Mouse (Mus musculus): Measurements from ENCODE around the gene Ankrd53. TPM values are rescaled to one million over a fixed set of nuclear protein-coding genes. Genes with fewer than 3 reads are reported as not detected.

Ankrd53 gene
- polyA plus RNA-seq (2014; fragmentation: Nextera tagmentation; extraction: Ambion mirVana), result not detected in 2 replicates

DNA sequence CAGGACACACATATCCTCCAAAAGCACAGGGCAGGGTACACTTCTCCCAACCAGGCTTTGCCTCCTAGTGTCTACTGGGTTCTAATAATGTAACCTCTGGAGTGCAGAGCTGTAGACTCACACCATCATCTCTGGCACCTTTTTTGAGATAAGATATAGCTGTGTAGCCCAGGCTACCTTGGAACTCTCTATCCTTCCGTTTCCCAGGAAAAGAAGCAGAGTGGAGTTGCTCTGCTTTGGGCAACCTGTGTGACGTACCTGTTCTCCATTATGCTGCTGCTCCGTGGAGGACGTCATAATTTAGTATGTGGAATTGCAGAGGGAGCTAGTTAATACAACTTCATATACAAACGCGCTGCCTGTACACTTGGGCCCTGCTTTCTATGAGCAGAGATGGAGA lies at the start of gene Ankrd53:
Gene Ankrd53, plus strand, starts transcription at position 301 of the 400 bp plus-strand sequence.
- Histone ChIP-seq H3K36me3 (replicated peaks; ENCODE audit: control insufficient read depth, insufficient read depth) (no peaks in the 10 kb centered on the region), H3K27me3 (ENCODE audit: control insufficient read depth, insufficient read depth, low read length) (peaks cover 66% of the 10 kb centered on the region), H3K4me2 (replicated peaks) (peak within 1 kb of the TSS; percentile 39), H3K4me3 (replicated peaks; ENCODE audit: low read length) (peak within 1 kb of the TSS; percentile 16), H3K27ac (no peak within 1 kb of the TSS), H3K9ac (no peak within 1 kb of the TSS), H3K4me1 (replicated peaks; ENCODE audit: control insufficient read depth, insufficient read depth, low read length) (no peaks in the 10 kb centered on the region; the same call in 1 of the 2 replicates), H3K9me3 (ENCODE audit: control insufficient read depth, low read length) (no peaks in the 10 kb centered on the region)
- 27% methylated on average over 6 of the region's 6 CpGs for WGBS
- ATAC-seq (ENCODE audit: low FRiP score), result no peak
- DNase-seq (ENCODE audit: low spot score), result no peak

DNA sequence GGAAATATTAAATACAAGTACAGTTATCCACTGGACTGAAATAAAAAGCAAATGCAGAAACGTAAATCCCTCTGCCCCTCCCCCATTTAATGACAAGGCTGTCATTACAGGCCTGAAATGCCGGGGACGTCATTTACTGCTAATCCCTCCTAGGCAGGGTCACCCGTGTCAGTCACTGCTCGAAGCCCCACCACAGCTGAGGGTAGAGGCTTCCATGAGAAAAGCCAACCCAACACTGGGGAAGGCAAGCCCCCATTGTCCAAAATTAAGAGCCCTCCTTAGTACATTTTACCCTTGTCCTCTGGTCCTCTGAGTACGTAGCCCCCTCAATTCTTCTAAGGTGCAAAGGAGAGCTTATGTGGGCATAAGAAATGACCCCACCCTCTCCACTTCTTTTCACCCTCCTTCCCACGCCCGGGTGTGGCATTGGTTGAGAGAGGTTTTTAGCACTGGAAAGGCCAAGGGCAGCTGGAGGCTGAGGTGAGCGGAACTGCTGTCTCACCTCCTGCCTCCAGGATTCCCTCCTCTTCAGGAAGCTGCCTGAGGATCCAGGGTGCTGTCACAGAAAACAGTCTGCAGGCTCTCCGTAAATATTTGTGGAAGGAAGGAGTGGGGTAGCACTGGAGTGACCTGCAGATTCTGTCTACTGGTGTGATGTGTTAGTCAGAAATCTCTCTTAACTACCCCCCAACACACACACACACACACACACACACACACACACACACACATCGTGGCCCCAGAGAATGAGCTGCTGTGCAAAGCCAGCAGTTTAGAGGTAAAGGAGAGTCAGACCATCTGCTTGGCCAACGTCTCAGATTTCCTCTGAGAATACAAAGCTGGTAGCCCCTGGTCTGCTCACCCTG lies 48.9 kb upstream of the Ankrd53 start:
- Histone ChIP-seq H3K4me2 (replicated peaks) (no peak overlapping the region), H3K36me3 (replicated peaks; ENCODE audit: control insufficient read depth, insufficient read depth) (no peaks in the 10 kb centered on the region), H3K4me3 (replicated peaks; ENCODE audit: low read length) (no peak overlapping the region), H3K9ac (no peak overlapping the region), H3K27me3 (ENCODE audit: control insufficient read depth, insufficient read depth, low read length) (peaks cover 99% of the 10 kb centered on the region), H3K9me3 (ENCODE audit: control insufficient read depth, low read length) (no peaks in the 10 kb centered on the region), H3K27ac (no peak overlapping the region), H3K4me1 (replicated peaks; ENCODE audit: control insufficient read depth, insufficient read depth, low read length) (peaks cover 8% of the 10 kb centered on the region; the same call in 1 of the 2 replicates)
- DNase-seq (ENCODE audit: low spot score) (no peak), ATAC-seq (ENCODE audit: low FRiP score) (no peak)
- 3% methylated on average over 12 of the region's 12 CpGs for WGBS

DNA sequence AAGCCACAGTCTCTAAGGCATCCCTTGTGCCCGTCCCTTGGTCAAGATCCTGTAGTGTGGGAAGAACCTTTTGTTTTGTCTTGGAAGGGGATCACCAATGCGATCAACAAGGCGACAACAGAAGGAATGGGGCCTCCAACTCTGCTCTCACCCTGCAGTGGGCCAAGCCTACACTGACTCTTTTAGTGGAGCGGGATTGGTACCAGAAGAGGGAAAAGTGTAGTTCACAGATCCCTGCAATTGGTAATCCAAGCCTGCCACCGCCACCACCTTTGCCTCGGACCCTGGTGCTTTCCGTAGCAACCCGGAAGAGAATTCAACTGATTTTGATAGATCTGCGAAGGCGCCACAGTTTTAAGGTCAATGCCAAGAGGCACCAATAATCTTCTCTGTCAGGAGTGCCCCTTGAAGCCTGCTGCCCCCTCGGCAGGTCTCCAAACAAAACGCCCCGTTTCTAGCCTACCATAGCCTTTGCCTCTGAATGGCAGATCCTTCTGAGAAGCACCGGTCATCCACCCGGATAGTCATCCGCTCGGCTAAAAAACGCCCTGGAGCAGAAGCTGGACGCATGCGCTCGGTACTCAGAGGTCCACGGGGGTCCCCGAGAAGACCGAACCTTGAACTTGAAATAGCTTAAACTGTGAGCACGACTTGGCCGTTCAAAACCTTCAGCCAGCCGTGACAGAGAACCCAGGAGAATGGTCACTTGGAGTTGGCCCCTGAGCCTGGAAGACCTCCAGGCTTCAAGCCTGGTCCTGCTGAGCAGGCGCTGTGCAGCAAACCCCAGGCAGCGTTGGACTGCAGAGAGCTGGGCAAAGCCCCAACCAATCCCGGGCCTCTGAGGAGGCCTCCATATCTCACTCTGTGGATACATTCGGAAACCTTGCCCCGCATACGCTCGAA lies 48.0 kb upstream of the Ankrd53 start:
- no peaks in the 10 kb centered on the region for H3K36me3 ChIP-seq (replicated peaks; ENCODE audit: control insufficient read depth, insufficient read depth)
- peaks cover 99% of the 10 kb centered on the region for H3K27me3 ChIP-seq (ENCODE audit: control insufficient read depth, insufficient read depth, low read length)
- no peaks in the 10 kb centered on the region for H3K9me3 ChIP-seq (ENCODE audit: control insufficient read depth, low read length)
- peaks cover 8% of the 10 kb centered on the region; the same call in 1 of the 2 replicates for H3K4me1 ChIP-seq (replicated peaks; ENCODE audit: control insufficient read depth, insufficient read depth, low read length)
- ATAC-seq (ENCODE audit: low FRiP score) (no peak), DNase-seq (ENCODE audit: low spot score) (no peak)
- H3K9ac ChIP-seq, result no peak overlapping the region
- H3K27ac ChIP-seq, result no peak overlapping the region
- H3K4me2 ChIP-seq (replicated peaks), result no peak overlapping the region
- no peak overlapping the region for H3K4me3 ChIP-seq (replicated peaks; ENCODE audit: low read length)
- 1% methylated on average over 34 of the region's 34 CpGs for WGBS

DNA sequence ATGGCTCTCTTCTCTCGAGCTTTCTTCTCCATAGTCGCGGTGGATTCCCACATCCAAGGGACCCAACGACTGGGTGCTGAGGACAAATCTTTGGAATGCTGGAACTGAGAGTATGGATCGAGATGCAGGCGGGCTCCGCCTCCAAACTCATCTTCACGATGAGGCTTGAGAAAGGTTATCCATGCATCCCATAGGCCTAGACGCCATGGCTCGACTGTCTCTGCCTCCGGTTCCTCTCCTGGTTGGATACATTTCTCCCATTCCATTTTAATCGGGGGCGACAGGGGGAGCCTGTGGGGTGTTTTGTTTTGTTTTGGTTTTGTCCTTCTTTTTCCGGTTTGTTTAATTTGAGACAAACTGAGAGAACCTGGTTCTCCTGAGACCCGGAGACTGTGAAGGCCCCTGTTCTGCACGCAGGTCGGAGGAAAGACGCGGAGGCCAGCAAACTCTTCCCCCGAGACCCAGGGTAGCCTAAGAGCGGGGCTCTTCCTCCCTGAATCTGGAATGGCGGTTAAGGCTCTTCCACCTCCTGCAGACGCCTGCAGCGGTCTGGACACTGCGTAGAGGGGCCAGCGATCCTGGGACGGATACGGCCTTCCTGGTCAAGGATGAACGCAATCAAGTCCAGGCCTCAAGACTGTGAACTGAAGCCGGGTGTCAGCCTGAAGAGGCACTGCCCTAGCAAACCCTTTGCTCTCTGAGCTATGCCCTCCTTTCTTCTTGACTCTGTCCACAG lies 46.8 kb upstream of the Ankrd53 start:
- Histone ChIP-seq H3K27ac (no peak overlapping the region), H3K27me3 (ENCODE audit: control insufficient read depth, insufficient read depth, low read length) (peaks cover 99% of the 10 kb centered on the region), H3K4me1 (replicated peaks; ENCODE audit: control insufficient read depth, insufficient read depth, low read length) (peaks cover 8% of the 10 kb centered on the region; the same call in 1 of the 2 replicates), H3K9me3 (ENCODE audit: control insufficient read depth, low read length) (no peaks in the 10 kb centered on the region), H3K36me3 (replicated peaks; ENCODE audit: control insufficient read depth, insufficient read depth) (no peaks in the 10 kb centered on the region), H3K9ac (no peak overlapping the region), H3K4me2 (replicated peaks) (no peak overlapping the region), H3K4me3 (replicated peaks; ENCODE audit: low read length) (no peak overlapping the region)
- DNase-seq (ENCODE audit: low spot score) (no peak), ATAC-seq (ENCODE audit: low FRiP score) (no peak)
- WGBS, result under 1% methylated on average over 30 of the region's 30 CpGs

DNA sequence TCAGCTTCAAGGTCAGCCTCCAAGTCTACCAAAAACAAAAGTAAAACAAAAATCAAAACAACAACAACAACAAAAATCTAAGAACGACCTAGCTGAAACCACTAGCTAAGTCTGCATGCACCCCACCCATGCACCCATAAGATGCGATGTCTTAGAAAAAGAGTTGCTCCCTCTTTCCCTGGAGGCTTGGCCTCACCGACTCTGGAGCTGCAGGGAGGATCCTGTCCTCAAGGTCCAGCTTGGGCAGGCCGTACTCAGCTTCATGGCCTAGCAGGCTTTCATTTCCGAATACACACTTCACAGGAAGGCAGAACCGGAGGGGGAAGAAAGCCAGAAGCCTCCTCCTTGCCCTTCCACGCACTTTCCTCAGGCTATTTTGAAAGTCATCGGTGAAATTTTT lies 45.4 kb upstream of the Ankrd53 start:
- no peak for ATAC-seq (ENCODE audit: low FRiP score)
- under 1% methylated on average over 8 of the region's 8 CpGs for WGBS
- H3K4me1 ChIP-seq (replicated peaks; ENCODE audit: control insufficient read depth, insufficient read depth, low read length), result no peaks in the 10 kb centered on the region
- DNase-seq (ENCODE audit: low spot score), result no peak
- H3K27ac ChIP-seq, result no peak overlapping the region
- H3K27me3 ChIP-seq (ENCODE audit: control insufficient read depth, insufficient read depth, low read length), result peaks cover 99% of the 10 kb centered on the region
- no peaks in the 10 kb centered on the region for H3K36me3 ChIP-seq (replicated peaks; ENCODE audit: control insufficient read depth, insufficient read depth)
- no peak overlapping the region for H3K4me3 ChIP-seq (replicated peaks; ENCODE audit: low read length)
- no peak overlapping the region for H3K9ac ChIP-seq
- no peaks in the 10 kb centered on the region for H3K9me3 ChIP-seq (ENCODE audit: control insufficient read depth, low read length)
- H3K4me2 ChIP-seq (replicated peaks), result no peak overlapping the region

- no peaks in the 10 kb centered on the region for H3K4me1 ChIP-seq (replicated peaks; ENCODE audit: control insufficient read depth, insufficient read depth, low read length)
- 27% methylated on average over 6 of the region's 6 CpGs for WGBS
Observed at GRCm38 (mm10) chr6:83722526-83722925, 39.9 kb upstream of the Ankrd53 start.

GRCm38 (mm10) chr6:83727178-83727577 lies 35.3 kb upstream of the Ankrd53 start:
- Histone ChIP-seq H3K4me3 (replicated peaks; ENCODE audit: low read length) (no peak overlapping the region), H3K4me1 (replicated peaks; ENCODE audit: control insufficient read depth, insufficient read depth, low read length) (no peaks in the 10 kb centered on the region), H3K4me2 (replicated peaks) (no peak overlapping the region), H3K27ac (no peak overlapping the region), H3K9ac (no peak overlapping the region), H3K36me3 (replicated peaks; ENCODE audit: control insufficient read depth, insufficient read depth) (no peaks in the 10 kb centered on the region), H3K27me3 (ENCODE audit: control insufficient read depth, insufficient read depth, low read length) (peaks cover 34% of the 10 kb centered on the region), H3K9me3 (ENCODE audit: control insufficient read depth, low read length) (no peaks in the 10 kb centered on the region)
- 47% methylated on average over 4 of the region's 4 CpGs for WGBS
- DNase-seq (ENCODE audit: low spot score) (no peak), ATAC-seq (ENCODE audit: low FRiP score) (no peak)

More at GRCm38 (mm10) chr6:83722526-83722925, 39.9 kb upstream of the Ankrd53 start:
- no peak for ATAC-seq (ENCODE audit: low FRiP score)
- no peak for DNase-seq (ENCODE audit: low spot score)
- Histone ChIP-seq H3K4me2 (replicated peaks) (no peak overlapping the region), H3K9ac (no peak overlapping the region), H3K4me3 (replicated peaks; ENCODE audit: low read length) (no peak overlapping the region), H3K27me3 (ENCODE audit: control insufficient read depth, insufficient read depth, low read length) (peaks cover 75% of the 10 kb centered on the region), H3K9me3 (ENCODE audit: control insufficient read depth, low read length) (no peaks in the 10 kb centered on the region), H3K36me3 (replicated peaks; ENCODE audit: control insufficient read depth, insufficient read depth) (no peaks in the 10 kb centered on the region), H3K27ac (no peak overlapping the region)

- no peak for DNase-seq (ENCODE audit: low spot score)
- no peak for ATAC-seq (ENCODE audit: low FRiP score)
- H3K27me3 ChIP-seq (ENCODE audit: control insufficient read depth, insufficient read depth, low read length), result peaks cover 23% of the 10 kb centered on the region
- H3K4me1 ChIP-seq (replicated peaks; ENCODE audit: control insufficient read depth, insufficient read depth, low read length), result no peaks in the 10 kb centered on the region
- H3K27ac ChIP-seq, result no peak overlapping the region
- H3K9me3 ChIP-seq (ENCODE audit: control insufficient read depth, low read length), result no peaks in the 10 kb centered on the region
- no peaks in the 10 kb centered on the region for H3K36me3 ChIP-seq (replicated peaks; ENCODE audit: control insufficient read depth, insufficient read depth)
- no peak overlapping the region for H3K9ac ChIP-seq
- WGBS, result 91% methylated on average over 3 of the region's 3 CpGs
- no peak overlapping the region for H3K4me3 ChIP-seq (replicated peaks; ENCODE audit: low read length)
- H3K4me2 ChIP-seq (replicated peaks), result no peak overlapping the region
Observed at GRCm38 (mm10) chr6:83728488-83728887, 34.0 kb upstream of the Ankrd53 start.

Measured in hindbrain, embryonic 14.5 days (tissue).